Comparison of ENCODE assay signal across 8 mouse cellular contexts in the genomic region with DNA sequence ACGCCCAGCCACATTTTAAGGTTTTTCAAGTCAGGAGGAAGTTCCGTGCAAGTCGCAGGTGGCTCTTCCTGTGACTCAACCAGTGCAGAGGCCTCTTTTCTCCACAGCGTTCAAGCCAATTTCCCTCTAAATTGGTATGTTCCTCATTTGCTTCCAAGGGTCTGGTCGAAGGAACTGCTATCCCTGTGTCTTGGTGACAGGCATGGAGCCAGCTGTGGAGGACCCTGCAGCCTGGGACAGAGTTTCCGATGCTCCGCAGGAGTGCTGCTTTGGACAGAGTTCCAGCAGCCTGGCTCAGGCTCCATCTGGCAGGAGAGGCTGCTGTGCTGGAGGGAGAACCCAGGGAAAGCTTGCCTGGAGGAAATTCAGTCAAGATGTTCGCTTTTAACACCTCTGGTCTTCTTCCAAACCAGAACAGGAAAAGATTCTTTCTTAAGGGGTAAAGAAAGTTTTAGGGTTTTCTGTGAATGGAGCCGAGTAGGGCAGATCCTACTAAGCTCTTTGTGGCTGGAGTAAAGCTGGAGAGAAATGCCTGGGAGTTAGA. TPM values are rescaled to one million over a fixed set of nuclear protein-coding genes. Genes with fewer than 3 reads are reported as not detected.
DNase-seq lines count a peak whose midpoint lies in the region; ATAC-seq lines count a peak whose summit lies in the region.

No protein-coding gene starts in this region.

- H3K9ac ChIP-seq in hindbrain, embryonic 15.5 days, result no peak overlapping the region
- H3K9ac ChIP-seq in hindbrain, embryonic 13.5 days, result no peak overlapping the region
- H3K9ac ChIP-seq in neural tube, embryonic 15.5 days (replicated peaks), result no peak overlapping the region

- H3K4me2 ChIP-seq in hindbrain, embryonic 15.5 days, result no peak overlapping the region
- no peak overlapping the region for H3K4me2 ChIP-seq in hindbrain, embryonic 13.5 days
- no peak overlapping the region for H3K4me2 ChIP-seq in neural tube, embryonic 15.5 days

- 63% methylated on average over 9 of the region's 9 CpGs for WGBS in hindbrain, embryonic 15.5 days
- WGBS in hindbrain, embryonic 13.5 days, result 74% methylated on average over 9 of the region's 9 CpGs
- WGBS in neural tube, embryonic 15.5 days, result 78% methylated on average over 9 of the region's 9 CpGs

- H3K4me1 ChIP-seq in hindbrain, embryonic 15.5 days (replicated peaks), result 0 out of 2 replicates have a peak, but pooled peaks cover 5% of the 10 kb centered on the region
- no peaks in the 10 kb centered on the region for H3K4me1 ChIP-seq in hindbrain, embryonic 13.5 days (replicated peaks)
- no peaks in the 10 kb centered on the region for H3K4me1 ChIP-seq in neural tube, embryonic 15.5 days

- no peaks in the 10 kb centered on the region for H3K36me3 ChIP-seq in hindbrain, embryonic 15.5 days
- H3K36me3 ChIP-seq in hindbrain, embryonic 13.5 days, result no peaks in the 10 kb centered on the region
- no peaks in the 10 kb centered on the region for H3K36me3 ChIP-seq in neural tube, embryonic 15.5 days

- ATAC-seq in hindbrain, embryonic 15.5 days (ENCODE audit: low FRiP score, low read depth), result no peak
- no peak for ATAC-seq in hindbrain, embryonic 13.5 days (ENCODE audit: low FRiP score)
- no peak for ATAC-seq in neural tube, embryonic 15.5 days (ENCODE audit: low FRiP score)

- peak overlapping the region; percentile 37; the same call in 1 of the 2 replicates for H3K27ac ChIP-seq in hindbrain, embryonic 15.5 days (replicated peaks)
- no peak overlapping the region for H3K27ac ChIP-seq in hindbrain, embryonic 13.5 days
- no peak overlapping the region; the same call in 1 of the 2 replicates for H3K27ac ChIP-seq in neural tube, embryonic 15.5 days (replicated peaks)

- H3K27me3 ChIP-seq in hindbrain, embryonic 15.5 days, result no peaks in the 10 kb centered on the region
- no peaks in the 10 kb centered on the region for H3K27me3 ChIP-seq in hindbrain, embryonic 13.5 days
- no peaks in the 10 kb centered on the region for H3K27me3 ChIP-seq in neural tube, embryonic 15.5 days (replicated peaks)

- DNase-seq in adipocyte (ENCODE audit: low spot score), result peak; percentile 49
- DNase-seq in gastrocnemius, adult 18-20 months (ENCODE audit: low spot score), result peak; percentile 46
- peak; percentile 27 to 54 for DNase-seq in layer of hippocampus, postnatal 14 days (ENCODE audit: low spot score in 2 of 2)
- DNase-seq in ovary, postnatal 36 days (ENCODE audit: low spot score), result peak; percentile 43
- no peak for DNase-seq in Muller cell, postnatal 12 days (ENCODE audit: inconsistent ontology term)

- H3K9me3 ChIP-seq in hindbrain, embryonic 15.5 days, result no peaks in the 10 kb centered on the region
- H3K9me3 ChIP-seq in hindbrain, embryonic 13.5 days, result no peaks in the 10 kb centered on the region
- H3K9me3 ChIP-seq in neural tube, embryonic 15.5 days (replicated peaks), result no peaks in the 10 kb centered on the region

- H3K4me3 ChIP-seq in hindbrain, embryonic 15.5 days, result no peak overlapping the region
- no peak overlapping the region for H3K4me3 ChIP-seq in hindbrain, embryonic 13.5 days
- no peak overlapping the region for H3K4me3 ChIP-seq in neural tube, embryonic 15.5 days (replicated peaks)

RNA-seq across cellular contexts. Expression of a gene that starts 27.1 kb away (rescaled TPM):
- polyA plus RNA-seq in hindbrain, embryonic 15.5 days (2015; fragmentation: Nextera tagmentation; extraction: Ambion mirVana), result 26.6 and 27.0 TPM in 2 replicates
- polyA plus RNA-seq in hindbrain, embryonic 13.5 days (2015; fragmentation: Nextera tagmentation; extraction: Ambion mirVana), result 11.0 and 11.3 TPM in 2 replicates
- 1 to 10 TPM; 6.4 to 8.1 TPM for total RNA-seq in gastrocnemius, adult 18-20 months (2021)
- 100 to 1,000 TPM; 391 to 397 TPM for total RNA-seq in layer of hippocampus, postnatal 14 days (2021)
- 26.6 and 26.7 TPM in 2 replicates for polyA plus RNA-seq in neural tube, embryonic 15.5 days (2015; fragmentation: Nextera tagmentation; extraction: Ambion mirVana)
